Mouse (Mus musculus) brain, embryonic 14.5 days (tissue): ENCODE measurements around the gene Ivd. TPM values are rescaled to one million over a fixed set of nuclear protein-coding genes. Genes with fewer than 3 reads are reported as not detected.

Source experiments
- DNase-seq: peaks from one replicate; pipeline ENCODE4 v3.0.0-alpha.2; 2011; ENCODE audit warnings: low read depth
- CTCF ChIP-seq: fragments of 200-500 bp; IDR thresholded peaks from 2 replicates; pipeline ENCODE4 v1.5.1; 2012; ENCODE audit warnings: inconsistent platforms, mild to moderate bottlenecking, moderate library complexity, borderline replicate concordance; ENCODE audit not compliant: insufficient read depth, insufficient read length; ENCODE audit errors: extremely low read depth
- POLR2A ChIP-seq: fragments of 200-500 bp; IDR thresholded peaks from 2 replicates; pipeline ENCODE4 v1.6.1; 2012; ENCODE audit warnings: mild to moderate bottlenecking, inconsistent platforms, borderline replicate concordance; ENCODE audit not compliant: poor library complexity, insufficient read depth, insufficient read length, severe bottlenecking; ENCODE audit errors: extremely low read depth
- polyA plus RNA-seq: library from polyadenylated mRNA; depleted of rRNA; stranded (reverse); fragments of >200 nt; gene quantifications from 2 replicates; pipeline ENCODE4 v1.2.3, GENCODE M21; 2012

The Ivd gene
- polyA plus RNA-seq, 1 experiment = 57.5 TPM

DNA sequence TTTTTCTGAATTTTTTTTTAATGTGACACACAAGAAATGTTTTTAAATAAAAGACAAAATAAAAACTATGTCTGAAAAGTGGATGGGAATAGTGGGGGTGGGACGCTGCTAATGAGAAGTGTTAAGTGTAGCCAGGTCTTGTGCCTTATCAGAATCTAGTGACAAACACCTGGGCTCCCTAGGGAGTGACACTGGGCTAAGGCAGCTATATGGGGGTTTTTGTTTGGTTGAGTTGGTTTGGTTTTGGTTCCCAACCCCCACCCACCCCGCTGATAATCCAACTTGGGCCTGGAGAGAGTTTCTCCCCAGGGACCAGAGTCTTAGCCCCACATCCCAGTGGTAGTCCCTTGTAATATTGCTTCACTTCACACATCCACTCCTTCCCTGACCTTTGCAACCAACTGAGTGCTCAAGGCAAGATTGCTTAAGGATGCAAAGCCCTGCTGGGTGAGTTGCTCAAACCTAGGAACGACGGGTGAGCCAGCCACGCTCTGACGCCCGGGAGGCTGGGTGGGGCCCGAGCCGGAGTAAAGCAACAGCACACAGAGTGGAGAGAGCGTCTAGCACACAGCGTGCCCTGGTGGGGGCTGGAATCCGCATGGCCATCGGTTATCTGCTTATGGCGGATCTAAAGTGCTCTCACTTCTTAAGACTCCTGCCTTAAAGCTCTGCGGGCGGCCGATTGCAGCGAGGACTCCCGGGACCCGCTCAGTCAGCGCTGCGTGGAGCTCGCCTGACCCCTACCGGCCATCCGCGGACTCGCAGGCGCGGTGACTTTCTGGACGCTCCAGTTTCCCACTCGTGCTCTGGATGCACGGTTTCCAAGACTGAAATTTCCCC is 21.3 kb downstream of the Ivd start:
- peak; percentile 88 for DNase-seq
- TF ChIP-seq CTCF (peak; percentile 100), POLR2A (no peak)

DNA sequence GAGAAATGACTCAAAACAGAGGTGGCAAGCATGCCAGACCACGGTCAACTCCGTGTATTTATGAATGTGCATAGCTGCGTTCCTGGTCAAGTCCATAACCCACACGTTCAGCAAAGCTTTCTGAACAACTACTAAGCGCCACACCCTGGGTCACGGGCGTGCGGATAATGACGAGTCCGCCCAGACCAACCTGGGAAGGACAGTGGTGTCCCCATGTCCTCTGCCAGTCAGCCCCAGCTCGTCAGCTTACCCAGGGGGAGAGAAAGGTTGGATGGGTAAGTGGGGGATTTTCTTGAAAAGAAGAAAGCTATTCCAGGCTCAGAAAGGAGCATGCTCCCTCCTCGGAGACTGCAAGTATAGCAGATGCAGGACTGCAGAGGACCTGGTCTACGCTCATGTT is 25.7 kb downstream of the Ivd start:
- TF ChIP-seq POLR2A (no peak), CTCF (no peak)
- DNase-seq = no peak

DNA sequence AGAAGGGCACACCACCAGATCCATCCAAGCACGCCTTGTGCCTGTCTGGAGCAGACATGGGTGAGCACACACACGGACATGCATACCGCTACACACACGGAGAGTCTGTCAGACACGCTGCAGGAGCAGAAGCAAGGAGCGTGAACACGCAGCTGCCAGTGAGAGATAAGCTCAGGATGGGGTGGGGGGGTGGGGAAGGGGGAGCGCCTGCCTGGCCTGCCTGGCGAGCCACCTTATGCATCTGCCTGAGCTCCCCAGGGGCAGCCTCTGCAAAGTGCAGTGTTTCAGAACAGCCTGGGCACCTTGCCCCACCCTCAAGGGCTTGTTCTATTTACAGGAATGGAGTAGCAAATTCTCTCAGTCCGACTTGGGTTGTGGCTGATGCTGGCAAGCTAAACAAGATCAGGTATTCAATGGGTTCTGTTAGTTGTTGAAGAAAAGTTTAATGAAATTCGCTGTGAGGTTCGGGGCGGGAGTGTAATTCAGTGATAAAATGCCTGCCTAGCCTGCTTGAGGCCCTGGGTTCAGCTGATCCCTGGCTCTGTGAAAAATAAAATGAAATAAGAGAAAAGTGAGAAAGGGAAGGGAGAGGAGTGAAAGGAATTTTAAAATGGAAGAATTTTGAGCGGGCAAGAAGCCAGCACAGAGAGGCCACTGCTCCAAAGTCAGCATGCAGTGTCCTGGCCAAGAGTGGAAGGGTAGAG is 26.2 kb downstream of the Ivd start:
- no peak for TF ChIP-seq CTCF
- no peak for TF ChIP-seq POLR2A
- DNase-seq = peak; percentile 47

DNA sequence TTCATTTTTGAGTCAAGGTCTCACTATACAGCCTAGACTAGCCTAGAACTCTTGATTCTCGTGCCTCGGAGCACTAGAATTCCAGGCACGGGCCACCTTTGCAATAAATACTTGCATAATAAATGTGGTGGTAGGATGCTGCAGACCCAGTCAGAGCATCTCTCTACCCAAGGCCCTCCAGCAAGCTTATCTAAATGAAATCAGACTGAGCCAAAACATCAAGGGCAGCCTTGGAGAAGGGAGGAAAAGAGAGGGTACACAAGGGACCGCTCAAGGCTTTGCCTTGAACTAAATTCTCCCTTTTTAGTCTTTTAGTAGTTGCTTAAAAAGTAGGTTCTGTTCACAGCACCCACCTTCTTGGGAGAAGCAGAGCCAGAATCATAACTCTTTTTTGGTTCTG is 29.4 kb downstream of the Ivd start:
- TF ChIP-seq POLR2A = no peak
- DNase-seq = no peak

DNA sequence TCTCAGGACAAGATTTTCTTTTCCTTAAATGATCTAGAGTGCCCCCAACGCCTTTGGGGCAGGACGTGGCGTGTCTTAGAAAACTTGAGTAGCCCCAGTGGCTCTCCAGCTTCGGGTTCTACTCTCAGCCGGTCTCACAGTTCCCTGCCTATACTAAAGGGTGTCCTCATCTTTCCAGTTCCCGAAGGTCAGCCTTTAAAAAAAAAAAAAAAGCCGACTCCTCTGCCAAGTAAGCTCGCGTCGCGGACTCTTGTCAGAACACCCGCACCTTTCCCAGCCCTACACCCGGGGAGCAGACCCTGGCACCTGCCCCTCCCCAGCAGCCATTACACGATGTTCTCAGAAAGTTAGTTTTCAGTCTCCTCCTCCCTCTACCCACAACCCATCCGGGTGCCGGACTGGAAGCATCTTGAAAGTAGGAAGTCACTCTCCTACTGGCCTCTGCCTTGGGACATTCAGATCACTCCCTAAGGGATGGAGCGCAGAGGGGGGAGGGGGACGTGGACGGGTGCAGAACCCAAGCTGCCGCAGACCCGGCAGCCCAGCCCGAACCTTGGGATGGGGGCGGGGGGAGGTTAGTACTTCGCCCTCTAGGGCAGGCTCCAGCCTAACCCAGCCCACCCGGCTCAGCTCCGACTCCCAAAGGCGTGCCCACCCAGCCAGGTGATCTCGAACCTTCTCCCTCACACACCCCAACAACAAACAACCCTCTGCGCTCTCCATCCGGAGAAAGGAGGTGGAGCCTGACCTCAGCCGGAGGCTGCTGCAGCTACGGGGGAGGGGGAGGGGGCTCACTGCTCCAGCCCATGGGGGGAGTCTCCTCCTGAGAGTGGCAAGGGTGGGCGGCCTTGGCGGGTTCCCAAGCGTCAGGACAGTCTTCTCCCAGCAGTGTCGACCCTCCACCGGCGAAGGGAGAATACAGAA is 34.5 kb downstream of the Ivd start:
- DNase-seq = peak; percentile 67
- TF ChIP-seq POLR2A (no peak), CTCF (no peak)

DNA sequence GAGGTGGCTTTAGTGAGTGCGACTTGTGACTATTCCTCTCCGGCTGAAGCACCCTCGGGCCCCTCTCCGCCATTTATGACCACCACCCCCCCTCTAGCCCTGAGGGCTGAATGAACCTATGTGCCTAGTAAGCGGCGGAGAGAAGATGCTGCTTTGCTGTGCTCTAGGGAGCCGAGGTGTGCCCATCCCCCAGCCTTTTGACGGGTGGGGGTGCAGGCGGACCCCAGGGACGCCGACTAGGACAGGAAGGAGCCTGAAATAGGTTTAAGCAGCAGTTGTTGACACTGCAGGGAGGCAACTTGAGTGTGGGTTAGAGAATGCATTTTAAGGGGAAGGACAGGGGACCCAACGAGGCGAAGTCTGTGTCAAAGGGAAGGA is 35.1 kb downstream of the Ivd start:
- TF ChIP-seq CTCF = no peak
- TF ChIP-seq POLR2A = no peak
- DNase-seq = peak; percentile 19

DNA sequence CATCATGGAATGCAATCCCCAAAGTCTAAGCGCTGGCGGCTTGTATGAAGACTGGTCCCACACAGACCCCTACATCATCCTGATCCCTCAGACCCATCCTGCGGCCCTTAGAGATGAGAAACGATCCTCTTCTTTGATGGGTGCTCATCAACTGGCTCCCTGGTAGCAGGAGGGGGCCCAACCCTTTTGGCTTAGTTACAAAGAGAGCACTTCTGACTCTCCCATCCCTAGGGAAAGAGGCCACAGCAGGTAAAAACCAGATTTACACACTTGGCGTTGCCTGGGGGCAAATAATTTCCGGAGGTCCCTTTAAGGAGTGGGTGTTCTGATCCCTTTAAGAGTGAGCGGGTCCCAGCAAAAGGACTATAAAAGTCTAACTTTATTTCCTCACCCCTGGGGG is 35.6 kb downstream of the Ivd start:
- TF ChIP-seq POLR2A (no peak), CTCF (no peak)
- no peak for DNase-seq

DNA sequence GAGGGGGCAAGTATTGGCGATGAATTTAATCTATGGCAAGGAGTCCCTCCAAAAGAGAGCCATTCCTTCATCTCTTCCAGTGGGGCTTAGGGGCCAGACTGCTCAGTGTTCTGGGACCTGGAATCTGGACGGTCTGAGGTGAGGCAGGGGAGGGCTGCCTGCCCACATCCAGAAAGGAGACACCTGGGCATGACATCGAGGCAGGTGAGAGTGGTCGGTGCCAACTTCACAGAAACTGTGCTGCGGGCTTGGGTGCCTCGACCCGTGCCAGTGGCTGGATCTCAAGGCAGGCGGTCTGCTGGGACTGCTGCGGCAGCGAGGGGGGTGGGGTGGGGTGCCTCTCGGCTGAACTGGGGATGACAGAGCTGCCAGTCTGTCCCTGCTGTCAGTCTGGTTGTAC is 36.1 kb downstream of the Ivd start:
- TF ChIP-seq POLR2A (no peak), CTCF (no peak)
- no peak for DNase-seq

DNA sequence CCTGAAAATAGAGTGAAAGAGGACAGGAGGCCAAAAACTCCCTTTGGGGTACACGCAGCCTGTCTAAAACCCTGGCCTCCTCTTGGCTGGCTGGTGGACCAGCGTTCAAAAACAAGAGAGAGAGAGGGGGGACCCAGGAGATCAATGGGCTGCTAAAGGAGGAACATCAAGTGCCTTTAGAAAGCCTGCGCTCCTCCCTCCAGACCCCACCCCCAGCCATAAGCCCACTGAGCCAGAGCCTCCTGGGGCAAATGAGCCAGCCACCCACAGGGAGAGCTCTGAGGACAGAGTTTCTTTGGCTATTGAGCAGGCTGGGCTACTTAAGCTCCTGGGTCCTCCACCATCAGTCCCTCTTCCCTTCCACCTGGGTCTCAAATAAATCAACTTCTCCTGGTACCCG is 37.0 kb downstream of the Ivd start:
- TF ChIP-seq POLR2A = no peak
- DNase-seq = no peak

DNA sequence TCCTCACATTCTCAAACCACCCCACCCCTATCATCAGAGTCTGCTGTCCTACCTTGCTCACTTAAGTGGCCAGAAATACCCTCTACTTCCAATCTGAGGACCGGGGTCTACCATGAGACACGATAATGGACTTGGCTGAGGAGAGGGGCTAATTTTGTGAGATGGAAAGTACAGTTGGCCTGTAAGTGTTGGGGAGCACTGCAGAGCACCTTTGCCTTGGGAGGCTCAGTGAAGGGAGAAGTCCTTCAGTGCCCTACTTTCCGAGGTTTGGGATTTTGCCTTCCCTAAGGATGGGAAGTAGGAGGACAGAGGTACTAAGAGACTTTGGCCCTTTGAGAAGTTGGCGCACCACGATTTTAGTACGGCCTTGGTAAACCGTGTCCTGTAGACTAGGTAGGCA is 37.6 kb downstream of the Ivd start:
- no peak for TF ChIP-seq CTCF
- no peak for DNase-seq

DNA sequence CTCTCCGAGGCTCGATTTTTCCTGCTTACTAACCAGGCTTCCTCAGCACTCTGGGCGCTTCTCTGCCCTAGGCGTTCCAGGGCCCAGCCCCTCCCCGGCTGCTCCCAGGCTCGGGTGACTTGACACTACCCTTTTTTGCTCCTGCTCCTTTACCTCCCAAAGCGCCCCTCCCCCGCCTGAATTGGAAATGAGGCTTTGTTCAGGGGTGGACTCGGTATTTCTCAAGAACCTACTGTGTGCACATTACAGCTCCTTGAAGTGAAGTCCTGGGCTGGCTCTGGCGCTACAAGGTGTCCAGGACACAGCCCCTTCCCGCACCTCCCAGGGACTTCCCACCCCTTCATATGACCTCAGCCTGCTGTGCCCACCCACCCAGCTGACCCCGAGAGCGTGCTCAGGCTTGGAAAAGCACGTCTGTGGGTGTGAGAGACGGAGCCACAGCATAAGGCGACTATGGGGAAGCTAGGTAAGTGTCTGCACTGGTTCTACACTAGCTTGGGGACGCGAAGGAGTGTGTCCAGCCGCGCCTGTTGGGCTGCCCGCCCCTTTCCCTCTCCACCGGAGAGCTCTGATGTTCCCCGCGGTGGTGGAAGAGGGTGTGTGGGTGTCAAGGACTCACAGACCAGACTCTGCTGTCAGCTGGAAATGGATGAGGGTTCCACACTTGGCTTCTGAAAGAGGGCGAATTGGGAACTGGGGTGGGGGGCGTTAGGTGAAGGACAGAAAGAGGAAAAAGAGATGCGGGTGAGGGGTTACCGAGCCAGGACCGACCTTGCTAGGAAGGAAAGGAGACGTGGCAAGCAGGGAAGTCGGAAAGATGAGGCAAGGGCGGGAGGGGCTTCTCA is 38.4 kb downstream of the Ivd start, which contains the start of gene Bahd1:
TSS of gene Bahd1 (plus strand) at position 397 of the 845 bp plus-strand sequence.
- TF ChIP-seq CTCF (no peak), POLR2A (no peak)
- DNase-seq = peak; percentile 41
